Mouse (Mus musculus): ENCODE results near the gene Tff3. TPM values are rescaled to one million over a fixed set of nuclear protein-coding genes. Genes with fewer than 3 reads are reported as not detected.

Gene Tff3
- polyA plus RNA-seq, 1 experiment from 2014 or later: not detected

GRCm38 (mm10) chr17:31144040-31145037 is 14.9 kb upstream of the Tff3 start, which contains the start of gene Tff2:
Gene Tff2 (minus strand): TSS chr17:31144282.
- H3K27me3 ChIP-seq: no peaks in the 10 kb centered on the region
- H3K4me1 ChIP-seq: no peaks in the 10 kb centered on the region
- 73% methylated on average over 15 of the region's 15 CpGs for WGBS

GRCm38 (mm10) chr17:31142116-31142515 is 12.7 kb upstream of the Tff3 start:
- Histone ChIP-seq H3K4me2 (replicated peaks) (no peak overlapping the region), H3K4me1 (no peaks in the 10 kb centered on the region), H3K9me3 (peaks cover 3% of the 10 kb centered on the region; the same call in 1 of the 2 replicates), H3K4me3 (no peak overlapping the region), H3K36me3 (no peaks in the 10 kb centered on the region), H3K9ac (no peak overlapping the region), H3K27me3 (no peaks in the 10 kb centered on the region), H3K27ac (no peak overlapping the region)
- ATAC-seq (ENCODE audit: insufficient number of reproducible peaks, insufficient read depth, low FRiP score, low TSS enrichment): no peak
- whole genome bisulfite sequencing: 89% methylated on average over 7 of the region's 7 CpGs

More at GRCm38 (mm10) chr17:31144040-31145037, 14.9 kb upstream of the Tff3 start, which contains the start of gene Tff2:
- Histone ChIP-seq H3K36me3 (no peaks in the 10 kb centered on the region), H3K9ac (no peak within 1 kb of the TSS), H3K4me2 (replicated peaks) (no peak within 1 kb of the TSS), H3K27ac (no peak within 1 kb of the TSS), H3K4me3 (no peak within 1 kb of the TSS), H3K9me3 (peaks cover 3% of the 10 kb centered on the region; the same call in 1 of the 2 replicates)
- no peak for ATAC-seq (ENCODE audit: insufficient number of reproducible peaks, insufficient read depth, low FRiP score, low TSS enrichment)

GRCm38 (mm10) chr17:31138398-31138797 is 9.0 kb upstream of the Tff3 start:
- Histone ChIP-seq H3K4me3 (no peak overlapping the region), H3K9ac (no peak overlapping the region), H3K36me3 (no peaks in the 10 kb centered on the region), H3K9me3 (no peaks in the 10 kb centered on the region), H3K27me3 (no peaks in the 10 kb centered on the region), H3K4me2 (replicated peaks) (no peak overlapping the region), H3K27ac (no peak overlapping the region), H3K4me1 (no peaks in the 10 kb centered on the region)
- no peak for ATAC-seq (ENCODE audit: insufficient number of reproducible peaks, insufficient read depth, low FRiP score, low TSS enrichment)
- WGBS: 19% methylated on average over 5 of the region's 5 CpGs

- ATAC-seq (ENCODE audit: insufficient number of reproducible peaks, insufficient read depth, low FRiP score, low TSS enrichment): no peak
- H3K27me3 ChIP-seq: no peaks in the 10 kb centered on the region
- no peak overlapping the region for H3K4me3 ChIP-seq
- H3K36me3 ChIP-seq: no peaks in the 10 kb centered on the region
- no peaks in the 10 kb centered on the region for H3K4me1 ChIP-seq
- no peaks in the 10 kb centered on the region for H3K9me3 ChIP-seq
- H3K9ac ChIP-seq: no peak overlapping the region
- H3K27ac ChIP-seq: no peak overlapping the region
- no peak overlapping the region for H3K4me2 ChIP-seq (replicated peaks)
- whole genome bisulfite sequencing: 81% methylated on average over 1 of the region's 1 CpGs
Observed at GRCm38 (mm10) chr17:31136821-31137220, 7.4 kb upstream of the Tff3 start.

GRCm38 (mm10) chr17:31136291-31136690 is 6.8 kb upstream of the Tff3 start:
- H3K27me3 ChIP-seq: no peaks in the 10 kb centered on the region
- no peaks in the 10 kb centered on the region for H3K4me1 ChIP-seq
- H3K9ac ChIP-seq: no peak overlapping the region
- 48% methylated on average over 3 of the region's 3 CpGs for WGBS
- H3K9me3 ChIP-seq: no peaks in the 10 kb centered on the region
- H3K4me3 ChIP-seq: no peak overlapping the region
- H3K4me2 ChIP-seq (replicated peaks): no peak overlapping the region
- no peaks in the 10 kb centered on the region for H3K36me3 ChIP-seq
- H3K27ac ChIP-seq: no peak overlapping the region
- ATAC-seq (ENCODE audit: insufficient number of reproducible peaks, insufficient read depth, low FRiP score, low TSS enrichment): no peak

- Histone ChIP-seq H3K36me3 (no peaks in the 10 kb centered on the region), H3K9ac (no peak overlapping the region), H3K9me3 (no peaks in the 10 kb centered on the region), H3K27ac (no peak overlapping the region), H3K27me3 (no peaks in the 10 kb centered on the region), H3K4me2 (replicated peaks) (no peak overlapping the region), H3K4me3 (no peak overlapping the region), H3K4me1 (no peaks in the 10 kb centered on the region)
- WGBS: 82% methylated on average over 6 of the region's 6 CpGs
- ATAC-seq (ENCODE audit: insufficient number of reproducible peaks, insufficient read depth, low FRiP score, low TSS enrichment): no peak
Observed at GRCm38 (mm10) chr17:31134913-31135312, 5.5 kb upstream of the Tff3 start.

GRCm38 (mm10) chr17:31133776-31134175 is 4.3 kb upstream of the Tff3 start:
- Histone ChIP-seq H3K9ac (no peak overlapping the region), H3K4me2 (replicated peaks) (no peak overlapping the region), H3K4me3 (no peak overlapping the region), H3K27me3 (no peaks in the 10 kb centered on the region), H3K4me1 (0 out of 2 replicates have a peak, but pooled peaks cover 2% of the 10 kb centered on the region), H3K27ac (no peak overlapping the region), H3K36me3 (no peaks in the 10 kb centered on the region), H3K9me3 (no peaks in the 10 kb centered on the region)
- WGBS: 75% methylated on average over 15 of the region's 15 CpGs
- ATAC-seq (ENCODE audit: insufficient number of reproducible peaks, insufficient read depth, low FRiP score, low TSS enrichment): no peak

- H3K4me3 ChIP-seq: no peak overlapping the region
- no peak overlapping the region for H3K27ac ChIP-seq
- 0 out of 2 replicates have a peak, but pooled peaks cover 2% of the 10 kb centered on the region for H3K4me1 ChIP-seq
- no peaks in the 10 kb centered on the region for H3K36me3 ChIP-seq
- 83% methylated on average over 10 of the region's 10 CpGs for WGBS
- no peaks in the 10 kb centered on the region for H3K9me3 ChIP-seq
- no peaks in the 10 kb centered on the region for H3K27me3 ChIP-seq
- no peak overlapping the region for H3K4me2 ChIP-seq (replicated peaks)
- no peak overlapping the region for H3K9ac ChIP-seq
- ATAC-seq (ENCODE audit: insufficient number of reproducible peaks, insufficient read depth, low FRiP score, low TSS enrichment): no peak
Observed at GRCm38 (mm10) chr17:31131269-31131821, 1.9 kb upstream of the Tff3 start.

- WGBS: 81% methylated on average over 9 of the region's 9 CpGs
- Histone ChIP-seq H3K4me2 (replicated peaks) (no peak overlapping the region), H3K9me3 (no peaks in the 10 kb centered on the region)
Observed at GRCm38 (mm10) chr17:31128708-31129318, 633 bp downstream of the Tff3 start.

GRCm38 (mm10) chr17:31125548-31126266 is 3.7 kb downstream of the Tff3 start:
- no peak for ATAC-seq (ENCODE audit: insufficient number of reproducible peaks, insufficient read depth, low FRiP score, low TSS enrichment)
- no peaks in the 10 kb centered on the region for H3K9me3 ChIP-seq
- 0 out of 2 replicates have a peak overlapping the region, but pooled peaks have one; percentile 8 for H3K9ac ChIP-seq
- H3K36me3 ChIP-seq: no peaks in the 10 kb centered on the region
- WGBS: 45% methylated on average over 9 of the region's 9 CpGs
- peaks cover 4% of the 10 kb centered on the region; the same call in 1 of the 2 replicates for H3K4me1 ChIP-seq
- no peak overlapping the region for H3K27ac ChIP-seq
- no peaks in the 10 kb centered on the region for H3K27me3 ChIP-seq
- H3K4me2 ChIP-seq (replicated peaks): no peak overlapping the region
- no peak overlapping the region for H3K4me3 ChIP-seq

More at GRCm38 (mm10) chr17:31128708-31129318, 633 bp downstream of the Tff3 start:
- Histone ChIP-seq H3K9ac (no peak overlapping the region), H3K27me3 (no peaks in the 10 kb centered on the region), H3K36me3 (no peaks in the 10 kb centered on the region), H3K4me3 (no peak overlapping the region), H3K4me1 (peaks cover 2% of the 10 kb centered on the region; the same call in 1 of the 2 replicates), H3K27ac (no peak overlapping the region)
- no peak for ATAC-seq (ENCODE audit: insufficient number of reproducible peaks, insufficient read depth, low FRiP score, low TSS enrichment)

- H3K4me2 ChIP-seq (replicated peaks): no peak overlapping the region
- H3K9ac ChIP-seq: no peak overlapping the region
- no peaks in the 10 kb centered on the region for H3K9me3 ChIP-seq
- no peak for ATAC-seq (ENCODE audit: insufficient number of reproducible peaks, insufficient read depth, low FRiP score, low TSS enrichment)
- WGBS: 5% methylated on average over 8 of the region's 8 CpGs
- H3K4me1 ChIP-seq: peaks cover 2% of the 10 kb centered on the region; the same call in 1 of the 2 replicates
- no peaks in the 10 kb centered on the region for H3K27me3 ChIP-seq
- H3K4me3 ChIP-seq: no peak overlapping the region
- H3K36me3 ChIP-seq: no peaks in the 10 kb centered on the region
- no peak overlapping the region for H3K27ac ChIP-seq
Observed at GRCm38 (mm10) chr17:31121975-31122374, 7.5 kb downstream of the Tff3 start.
